Mouse (Mus musculus) spleen, embryonic (tissue): ENCODE results near the gene Glod4.

Experiments
- CTCF ChIA-PET: fragments of 350-600 bp; sonication (Branson Sonifier 250); formaldehyde crosslinking; loops from one replicate; lab custom pipeline; 2022; lab: Charles Lee

The Glod4 gene

DNA sequence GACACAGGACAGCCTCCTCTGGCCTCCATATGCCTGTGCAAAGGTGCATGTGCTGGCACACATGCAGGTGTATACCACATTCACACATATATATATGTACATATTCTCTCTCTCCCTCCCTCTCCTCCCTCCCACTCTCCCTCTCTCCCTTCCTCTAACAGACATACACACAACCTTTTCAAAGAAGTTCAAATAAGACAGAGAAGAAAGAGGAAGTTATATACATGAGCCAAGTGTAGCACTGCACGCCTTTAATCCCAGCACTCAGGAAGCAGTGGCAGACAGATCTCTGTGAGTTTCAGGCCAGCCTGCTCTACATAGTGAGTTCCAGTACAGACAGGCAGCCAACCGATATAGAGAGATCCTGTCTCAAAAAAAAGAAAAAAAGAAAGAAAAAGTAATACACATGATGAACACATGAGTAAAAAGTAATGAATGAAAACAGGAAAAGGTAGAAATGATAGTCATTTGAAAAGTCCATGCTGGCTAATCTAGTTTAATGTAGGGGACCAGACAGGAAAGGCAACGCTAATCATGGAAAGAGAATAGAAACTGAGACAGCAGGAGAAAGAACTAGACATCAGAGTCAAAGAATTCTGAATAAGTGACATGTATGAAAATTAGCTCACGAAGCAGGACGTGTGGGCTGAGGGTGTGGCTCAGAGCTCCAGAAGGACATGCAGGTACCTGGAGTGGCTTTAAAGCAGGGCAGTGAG is 90.1 kb downstream of the Glod4 start:
- CTCF ChIA-PET = no interaction called here

DNA sequence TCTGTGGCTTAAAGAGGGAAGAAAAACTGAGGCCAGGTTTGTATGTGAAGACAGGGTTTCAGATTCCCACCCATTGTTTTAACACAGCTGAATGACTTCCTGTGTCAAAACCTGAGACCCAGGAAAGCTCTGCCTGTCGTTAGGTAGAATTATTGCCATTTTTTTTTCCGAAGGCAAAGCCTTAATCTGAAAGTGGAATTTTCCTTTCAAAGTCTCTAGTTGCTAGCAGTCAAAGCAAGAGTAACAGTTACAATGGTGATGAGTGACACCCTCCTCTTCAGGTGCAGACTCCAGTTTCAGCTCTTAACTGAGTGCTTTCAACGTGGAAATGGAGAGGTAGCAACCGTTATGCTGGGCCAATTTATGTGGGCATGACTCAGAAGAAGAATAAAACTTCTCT is 92.5 kb downstream of the Glod4 start:
- CTCF ChIA-PET = no interaction called here

DNA sequence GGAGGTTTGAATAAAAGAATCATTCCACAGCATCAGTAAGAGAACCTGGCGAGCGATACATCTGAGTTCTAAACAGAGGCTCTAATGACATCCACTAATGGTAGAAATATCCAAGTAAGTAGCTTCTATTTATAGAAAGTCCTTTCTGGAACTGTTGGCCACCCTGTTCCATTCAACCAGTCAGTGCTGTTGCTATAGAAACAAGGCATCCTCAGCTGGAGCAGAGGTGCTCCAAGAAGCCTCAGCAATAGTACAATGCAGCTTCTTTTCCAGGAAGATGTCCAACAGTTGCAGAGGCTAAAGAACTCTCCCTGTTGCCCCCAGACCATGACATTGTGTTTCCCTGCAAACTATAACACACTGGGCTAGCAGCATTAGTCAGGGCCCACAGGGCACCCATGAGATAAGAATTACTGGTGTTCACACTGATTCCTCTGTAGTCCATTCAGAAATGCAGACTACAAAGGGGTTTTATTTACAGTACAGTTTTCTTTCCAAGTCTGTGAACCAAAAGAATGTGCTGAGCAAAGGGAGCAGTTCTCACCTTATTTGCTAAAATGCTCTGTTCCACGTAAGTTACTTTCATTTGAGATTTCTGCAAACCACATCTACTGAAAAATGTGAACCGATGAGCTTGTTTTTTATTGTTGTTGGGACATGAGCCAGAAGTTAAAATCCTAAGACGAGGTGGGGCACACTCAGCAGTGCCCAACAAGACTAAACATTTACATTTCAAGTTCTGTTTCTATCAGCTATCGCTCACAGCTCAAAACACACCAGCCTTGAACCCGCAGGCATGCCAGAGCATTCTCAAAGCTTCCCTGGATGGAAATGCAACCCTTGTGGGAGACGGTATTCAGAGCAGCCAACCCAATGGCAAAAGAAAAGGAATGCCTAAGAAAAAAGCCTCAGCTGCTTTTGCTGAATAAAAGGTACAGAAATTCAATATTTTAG is 95.2 kb downstream of the Glod4 start:
- CTCF ChIA-PET = no interaction called here

DNA sequence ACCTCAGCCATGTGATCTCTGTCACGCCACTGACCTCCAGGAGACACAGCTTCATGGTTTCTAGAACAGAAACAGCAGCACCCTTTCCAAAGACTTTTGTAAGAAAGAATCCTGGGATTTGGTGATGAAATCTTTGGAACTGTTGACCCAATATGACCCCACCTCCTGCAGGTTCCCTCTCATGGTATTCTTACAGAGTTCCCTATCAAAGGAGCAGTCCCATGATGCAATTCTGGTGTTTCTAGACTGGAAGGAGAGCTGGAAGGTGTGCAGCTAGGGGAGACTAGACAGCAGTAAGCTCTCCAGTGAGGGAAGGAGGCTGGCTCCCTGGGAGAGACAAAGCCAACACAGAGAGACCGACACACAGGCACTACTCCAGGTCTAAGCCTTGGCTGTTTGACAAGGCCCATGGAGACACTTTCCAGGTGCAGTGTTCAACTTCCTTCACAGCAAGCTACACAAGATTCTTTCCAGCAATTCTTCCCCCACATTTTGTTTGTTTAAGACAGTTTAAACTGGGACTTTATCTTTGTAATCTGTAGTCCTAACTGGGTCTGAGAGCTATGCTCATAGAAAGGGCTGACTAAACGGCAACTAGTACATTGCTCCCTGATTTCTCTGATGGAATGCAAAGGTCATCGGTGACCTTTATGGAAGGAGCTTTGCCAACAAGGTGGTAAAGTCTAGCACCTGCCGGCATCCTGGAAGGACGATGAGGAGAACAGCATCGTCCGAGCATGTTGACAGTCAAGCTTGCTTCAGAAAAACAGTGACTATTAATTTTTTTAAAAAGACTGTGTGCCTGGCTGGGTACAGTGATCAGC is 97.1 kb downstream of the Glod4 start:
- CTCF ChIA-PET = no interaction called here

DNA sequence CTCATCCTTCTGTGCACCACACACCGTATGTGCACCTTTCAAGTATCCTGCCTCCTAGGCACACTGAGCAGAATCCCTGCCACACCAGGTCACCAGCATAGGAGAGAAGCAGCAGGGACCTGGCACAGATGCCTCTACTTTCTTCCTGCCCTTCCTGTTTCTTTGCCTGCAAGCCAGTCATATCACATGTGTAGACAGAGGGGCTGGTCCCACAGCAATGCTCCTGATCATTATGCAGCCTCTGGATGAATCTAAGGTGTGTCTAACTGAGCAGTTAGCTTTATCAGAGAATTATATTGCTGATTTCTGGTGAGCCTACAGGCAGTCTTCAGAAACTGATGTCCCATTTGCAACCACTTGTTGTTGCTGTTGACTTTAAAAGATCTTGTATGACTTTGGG is 98.4 kb downstream of the Glod4 start:
- CTCF ChIA-PET = no interaction called here

DNA sequence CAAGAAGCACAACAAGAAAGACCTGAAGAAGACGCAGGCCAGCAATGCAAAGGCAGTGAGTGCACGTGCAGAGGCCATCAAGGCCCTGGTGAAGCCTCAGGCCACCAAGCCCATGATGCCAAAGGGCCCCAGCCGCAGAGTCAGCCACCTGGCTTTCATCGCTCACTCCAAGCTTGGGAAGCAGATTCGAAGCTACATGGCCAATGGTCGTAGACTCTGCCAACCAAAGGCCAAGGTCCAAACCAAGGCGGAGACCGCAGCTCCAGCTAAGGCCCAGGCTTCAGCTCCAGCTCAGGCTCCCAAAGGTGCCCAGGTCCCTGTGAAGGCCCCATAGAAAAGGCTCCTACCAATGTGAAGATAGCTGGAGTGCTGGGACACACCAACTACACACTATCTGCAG is 99.1 kb downstream of the Glod4 start:
- CTCF ChIA-PET = no interaction called here

DNA sequence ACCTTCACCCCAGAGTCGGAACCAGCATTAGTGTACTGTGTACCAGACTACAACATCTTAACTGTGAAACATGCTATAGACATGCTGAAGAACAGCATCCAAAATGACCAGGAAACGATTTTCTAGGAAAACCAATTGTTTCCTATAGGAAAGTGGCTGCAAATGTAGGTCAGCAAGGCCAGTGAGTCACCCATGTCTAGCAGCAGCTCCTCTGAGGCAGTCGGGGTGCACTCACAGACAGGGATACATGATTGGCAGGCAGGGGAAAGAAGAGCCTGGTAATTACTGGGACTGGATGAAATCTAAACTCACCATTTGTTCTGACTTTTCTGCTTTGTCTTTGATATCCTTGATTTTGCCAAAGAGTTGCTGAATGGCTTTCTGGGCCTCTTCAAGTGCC is 105.5 kb downstream of the Glod4 start:
- CTCF ChIA-PET = interaction anchor here (0.5 to 0.6 kb wide), 2 partner anchors 17 to 388 kb away, joined by 3 to 5 read pairs; no protein-coding TSS in a partner anchor

DNA sequence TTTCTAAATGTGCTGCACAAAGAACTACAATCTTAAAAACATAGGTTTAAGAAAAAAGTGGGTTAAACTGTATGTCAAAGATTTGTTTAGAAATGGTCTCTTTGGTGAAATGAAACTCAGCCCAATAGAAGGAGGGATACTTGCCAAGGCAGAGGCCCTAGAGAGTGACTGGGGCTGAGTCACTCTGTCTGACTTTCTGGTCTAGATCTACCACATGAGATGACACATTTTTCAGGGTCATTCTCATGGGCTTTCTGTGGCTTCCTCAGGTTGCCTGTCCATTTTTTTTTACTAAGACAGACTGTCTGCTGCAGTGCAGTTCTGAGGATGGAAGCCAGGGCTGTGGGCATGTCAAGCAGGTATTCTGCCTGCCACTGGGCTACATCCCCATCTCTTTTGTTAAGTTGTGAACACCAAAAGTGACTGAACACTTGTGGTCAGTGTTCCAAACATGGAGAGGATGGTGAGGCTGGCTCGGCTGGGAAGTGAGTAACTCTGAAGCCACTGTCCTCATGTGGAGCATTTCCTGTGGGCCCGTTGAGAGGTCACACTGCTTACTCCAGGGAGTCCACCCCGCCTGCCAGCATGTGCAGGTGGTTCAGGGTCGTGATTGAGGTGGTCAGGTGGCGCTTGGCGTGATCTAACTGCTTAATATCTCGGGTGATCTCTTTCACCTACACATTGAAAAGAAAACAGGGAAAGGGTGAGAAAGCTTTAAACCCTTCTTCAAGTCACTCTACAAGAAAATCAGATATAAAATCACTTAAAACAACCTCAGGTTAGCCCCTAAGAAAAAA is 107.7 kb downstream of the Glod4 start:
- CTCF ChIA-PET = no interaction called here

DNA sequence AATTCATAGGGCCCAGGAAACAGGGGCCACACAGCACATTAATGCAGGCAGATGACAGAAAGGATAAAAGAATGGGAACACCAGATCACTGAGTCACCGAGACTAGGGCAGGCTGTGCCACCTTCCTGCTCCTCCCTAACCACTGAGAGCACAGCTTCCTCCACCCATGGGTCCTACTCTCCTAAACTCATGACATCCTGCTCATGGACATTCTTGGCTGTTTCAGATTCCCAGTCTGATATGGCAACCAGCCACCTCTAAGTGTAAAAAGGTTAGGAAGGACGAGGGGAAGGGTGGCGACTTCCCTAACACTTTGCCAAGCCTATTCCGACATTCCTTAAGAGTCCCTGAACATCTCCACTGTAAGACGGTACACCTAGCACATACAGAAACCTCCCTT is 112.7 kb downstream of the Glod4 start:
- CTCF ChIA-PET = interaction anchor here (0.6 kb wide), 1 partner anchor 362 kb away, joined by 3 read pairs; no protein-coding TSS in a partner anchor

DNA sequence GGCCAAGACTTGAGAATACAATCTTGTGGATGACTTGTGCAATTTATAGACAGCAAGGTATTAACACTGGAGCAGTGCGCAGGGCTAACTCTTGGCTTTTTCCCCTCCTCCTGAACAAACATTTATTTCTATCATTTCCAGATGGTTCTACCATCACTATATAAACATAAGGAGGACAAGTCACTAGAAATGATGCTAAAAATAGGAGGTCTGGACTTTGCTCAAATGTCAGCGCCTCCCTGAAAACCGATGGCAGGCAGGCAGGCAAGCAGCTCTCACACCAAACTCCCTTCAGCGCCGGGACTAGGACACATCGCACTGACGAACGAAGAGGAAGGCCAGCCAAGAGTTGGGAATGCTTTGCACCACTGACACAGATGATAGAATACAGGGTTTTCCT is 118.1 kb downstream of the Glod4 start:
- CTCF ChIA-PET = no interaction called here

DNA sequence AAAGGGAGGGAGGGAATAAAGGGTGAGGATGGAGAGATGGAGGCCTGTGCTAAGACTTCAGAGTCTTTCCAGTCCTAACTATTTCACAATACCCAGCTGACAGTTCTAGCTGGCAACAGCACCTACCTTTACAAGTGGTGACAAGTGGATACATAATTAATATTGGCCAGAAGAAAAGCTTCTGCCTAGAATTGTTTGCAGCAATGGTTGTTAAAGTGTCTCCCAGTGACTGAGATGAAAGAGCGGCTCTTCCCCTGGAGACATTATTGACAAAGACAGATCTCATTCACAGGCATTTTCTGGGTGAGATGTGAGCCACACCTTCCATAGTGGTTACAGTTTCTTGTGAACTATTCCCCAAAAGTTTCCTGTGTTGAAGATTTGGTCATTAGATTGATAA is 120.0 kb downstream of the Glod4 start:
- CTCF ChIA-PET = no interaction called here

DNA sequence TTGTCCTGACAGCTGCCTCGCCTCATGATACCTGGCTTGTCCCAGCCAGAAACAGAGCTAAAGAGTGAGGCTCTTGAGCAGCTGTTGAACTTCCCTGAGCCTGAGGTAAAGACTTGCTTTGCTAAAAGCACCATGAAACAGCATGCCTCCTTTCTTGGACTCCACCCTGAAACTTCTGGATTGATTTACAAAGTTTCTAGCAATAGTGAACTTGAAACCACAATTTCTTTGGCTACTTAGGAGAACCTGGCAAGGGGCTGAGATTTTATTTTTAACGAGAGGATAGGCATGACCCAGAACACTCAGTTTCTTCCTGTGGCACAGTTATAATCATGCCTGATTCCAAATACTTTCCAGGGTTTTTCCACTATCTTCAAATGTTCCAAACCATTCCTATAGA is 121.0 kb downstream of the Glod4 start:
- CTCF ChIA-PET = no interaction called here

DNA sequence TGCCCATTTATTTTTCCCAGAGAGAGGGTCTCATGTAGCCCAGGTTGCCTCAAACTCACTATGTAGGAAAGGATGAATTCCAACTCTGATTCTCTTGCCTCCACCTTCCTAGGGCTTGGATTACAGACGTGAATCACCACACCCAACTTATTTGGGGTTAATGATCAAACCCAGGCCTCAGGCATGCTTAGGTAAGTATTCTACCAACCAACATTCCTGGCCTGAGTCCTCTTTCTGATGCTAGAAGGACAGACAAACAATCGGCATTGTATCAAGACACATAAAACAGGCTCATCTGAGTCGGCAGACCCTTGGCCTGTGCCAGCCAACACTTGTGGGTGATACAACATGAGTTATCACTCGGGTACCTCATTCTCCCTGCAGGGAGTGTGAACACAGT is 122.4 kb downstream of the Glod4 start:
- CTCF ChIA-PET = interaction anchor here (0.6 kb wide), 1 partner anchor 17 kb away, joined by 5 read pairs; no protein-coding TSS in a partner anchor

DNA sequence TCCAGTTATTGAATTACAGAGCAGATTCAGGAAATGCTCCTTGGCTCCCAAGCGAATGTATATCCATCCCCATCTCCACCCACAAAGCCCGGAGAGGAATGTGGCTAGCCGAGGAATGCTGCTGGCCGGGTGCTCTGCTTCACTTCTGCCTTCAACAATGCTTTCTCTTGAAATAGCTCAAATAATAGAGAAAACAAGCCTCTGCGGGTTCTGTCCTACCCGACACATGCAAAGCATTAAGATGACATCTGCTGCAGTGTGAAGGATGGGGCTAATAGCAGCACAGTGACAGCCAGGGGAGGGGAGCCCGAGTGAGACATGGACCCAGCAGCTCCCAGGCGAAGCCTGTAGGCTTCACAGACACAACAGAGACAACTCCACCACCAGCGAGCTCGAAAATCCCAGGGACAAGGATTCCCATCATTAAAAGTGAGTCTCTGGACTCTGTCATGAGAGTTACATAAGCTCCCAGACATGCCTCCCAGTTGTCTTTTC is 123.1 kb downstream of the Glod4 start:
- CTCF ChIA-PET = interaction anchor here (0.6 kb wide), 1 partner anchor 17 kb away, joined by 5 read pairs; no protein-coding TSS in a partner anchor

DNA sequence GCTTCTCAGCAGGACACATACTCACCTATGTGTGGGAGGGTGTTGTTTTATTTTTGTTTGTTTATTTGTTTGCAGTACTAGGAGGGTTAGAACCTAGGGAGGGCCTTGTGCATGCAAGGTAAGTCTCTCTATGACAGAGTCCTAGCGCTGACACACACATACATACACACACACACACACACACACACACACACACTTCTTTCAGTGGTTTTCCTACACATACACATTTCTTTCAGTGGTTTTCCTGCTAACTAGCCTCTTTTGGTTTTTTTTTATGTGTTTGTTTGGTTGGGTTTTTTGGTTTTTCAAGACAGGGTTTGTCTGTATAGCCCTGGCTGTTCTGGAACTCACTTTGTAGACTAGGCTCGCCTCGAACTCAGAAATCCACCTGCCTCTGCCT is 133.1 kb downstream of the Glod4 start:
- CTCF ChIA-PET = no interaction called here

DNA sequence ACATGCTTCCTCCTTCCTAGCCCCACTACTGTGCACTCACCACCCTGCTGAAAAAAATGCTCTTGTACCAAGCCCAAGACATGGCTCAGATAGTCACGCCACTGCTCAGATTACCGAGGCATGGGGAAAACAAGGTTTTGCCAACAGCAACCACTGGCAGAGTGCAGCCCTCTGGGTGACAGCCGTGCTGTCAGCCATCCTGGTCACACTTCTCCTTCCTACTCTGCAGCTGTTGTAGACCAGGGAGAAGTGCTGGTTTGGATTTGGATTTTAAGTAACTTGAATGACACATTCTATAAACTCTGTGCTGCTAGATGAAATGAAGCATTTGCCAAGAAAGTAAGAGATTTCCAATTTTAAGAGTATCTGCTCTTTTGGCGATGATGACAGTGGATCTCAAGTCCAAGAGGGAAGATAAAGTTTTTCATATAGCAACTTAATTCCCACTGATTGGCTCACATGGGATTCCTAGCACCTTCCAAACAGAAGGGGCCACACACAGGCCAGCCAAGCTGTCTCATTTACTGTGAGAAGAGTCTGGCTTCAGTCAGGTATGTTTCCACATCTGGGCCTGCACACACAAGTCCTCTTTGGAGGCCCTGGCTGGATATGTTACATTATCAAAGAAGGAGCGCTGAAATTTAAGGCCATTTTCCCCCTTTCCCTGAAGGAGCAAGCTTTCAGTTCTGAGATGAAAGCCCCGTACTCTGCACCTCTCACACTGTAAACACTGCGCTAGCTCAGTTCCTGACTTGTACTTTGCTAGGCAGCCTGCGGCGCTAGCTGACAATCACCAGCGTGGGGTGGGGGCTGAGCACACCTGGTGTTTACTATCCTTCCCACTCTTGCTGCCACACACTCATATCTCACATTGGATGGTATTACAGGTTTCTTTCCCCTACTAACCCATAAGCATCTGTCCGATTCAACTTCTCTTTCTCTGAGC is 136.7 kb downstream of the Glod4 start:
- CTCF ChIA-PET = interaction anchor here (0.6 kb wide), 1 partner anchor 28 kb away, joined by 4 read pairs; no protein-coding TSS in a partner anchor

DNA sequence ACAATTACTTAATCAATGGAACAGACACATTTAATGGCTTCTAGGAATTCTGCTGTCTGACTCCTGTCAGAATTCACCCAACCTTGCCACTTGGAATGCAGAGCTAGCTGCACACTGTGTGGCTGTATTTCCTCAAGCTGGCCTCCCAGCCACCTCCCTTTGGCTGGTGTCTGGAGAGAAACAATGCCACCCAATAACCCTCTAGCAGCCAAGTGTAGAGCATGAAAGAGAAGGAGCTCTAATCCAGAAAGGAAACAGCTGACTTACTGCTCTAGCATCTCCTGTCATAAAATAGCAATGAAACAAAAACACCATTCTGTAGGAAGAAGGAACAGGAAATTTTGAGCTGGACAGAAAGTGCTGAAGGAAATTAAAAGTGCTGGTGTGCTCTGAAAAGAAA is 142.4 kb downstream of the Glod4 start:
- CTCF ChIA-PET = interaction anchor here (0.9 kb wide), 1 partner anchor 15 kb away, joined by 3 read pairs; no protein-coding TSS in a partner anchor

DNA sequence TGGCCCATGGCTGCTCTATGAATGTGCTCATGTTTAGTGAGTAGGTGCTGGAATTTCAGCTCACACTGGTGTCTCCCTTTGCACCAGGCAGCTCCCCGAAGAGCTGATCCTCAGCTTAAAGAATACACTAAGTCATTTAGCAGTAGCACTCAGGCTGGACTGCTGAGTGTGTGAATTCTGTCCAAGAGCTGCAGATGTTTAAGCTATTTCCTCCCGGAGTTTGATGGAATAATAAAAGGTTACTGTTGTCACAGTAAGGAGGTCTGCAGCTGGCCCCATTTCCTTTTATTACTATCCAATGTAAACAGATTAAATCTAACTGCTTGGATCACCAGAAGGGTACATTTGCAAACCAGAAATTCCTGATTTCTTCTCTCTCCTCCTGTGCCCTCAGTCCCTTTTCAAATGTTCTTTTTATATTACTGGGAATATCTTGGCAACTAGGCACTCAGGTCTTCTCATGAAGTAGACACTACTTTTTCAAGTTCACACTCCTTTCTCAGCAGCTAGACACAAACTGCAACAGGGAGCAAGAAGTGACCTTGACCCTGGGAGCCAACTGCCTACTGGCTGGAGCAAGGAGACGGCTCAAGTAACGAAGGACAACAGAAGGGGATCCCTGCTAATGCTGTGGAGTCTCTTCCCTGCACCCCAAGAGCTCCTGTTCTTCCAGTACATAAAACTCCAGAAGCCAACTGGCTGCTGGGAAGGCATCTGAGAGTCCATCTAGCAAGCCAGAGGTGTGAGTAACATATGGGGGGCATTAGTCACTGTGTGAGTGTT is 144.1 kb downstream of the Glod4 start:
- CTCF ChIA-PET = no interaction called here

DNA sequence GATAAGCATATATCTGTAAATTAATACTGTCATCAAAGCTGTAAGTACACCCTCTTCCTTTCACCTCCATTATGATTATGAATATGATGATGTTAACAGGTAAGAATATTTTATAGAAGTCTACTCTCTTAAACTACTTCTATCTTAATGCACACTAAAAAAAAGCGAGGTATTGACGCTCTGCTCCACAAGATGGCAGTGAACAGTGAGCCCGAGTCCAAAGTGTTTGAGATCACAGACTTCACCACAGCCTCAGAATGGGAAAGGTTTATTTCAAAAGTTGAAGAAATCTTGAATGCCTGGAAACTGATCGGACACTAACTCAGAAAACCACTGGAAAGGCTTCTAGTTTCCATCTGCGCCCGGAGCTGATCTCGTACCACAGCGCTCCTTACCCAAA is 149.9 kb downstream of the Glod4 start:
- CTCF ChIA-PET = no interaction called here
